Mouse (Mus musculus) retina, postnatal 7 days (tissue): ENCODE measurements around the gene Vmn1r189.
"Not testable (repeated sequence)": the region's sequence is repeated elsewhere in the genome, so short reads cannot be mapped to it uniquely, and the experiment has no call there.

Experiments
- DNase-seq: peaks from one replicate; pipeline ENCODE4 v3.0.0-alpha.2; 2012; ENCODE audit warnings: low read depth, low spot score

Vmn1r189 gene

DNA sequence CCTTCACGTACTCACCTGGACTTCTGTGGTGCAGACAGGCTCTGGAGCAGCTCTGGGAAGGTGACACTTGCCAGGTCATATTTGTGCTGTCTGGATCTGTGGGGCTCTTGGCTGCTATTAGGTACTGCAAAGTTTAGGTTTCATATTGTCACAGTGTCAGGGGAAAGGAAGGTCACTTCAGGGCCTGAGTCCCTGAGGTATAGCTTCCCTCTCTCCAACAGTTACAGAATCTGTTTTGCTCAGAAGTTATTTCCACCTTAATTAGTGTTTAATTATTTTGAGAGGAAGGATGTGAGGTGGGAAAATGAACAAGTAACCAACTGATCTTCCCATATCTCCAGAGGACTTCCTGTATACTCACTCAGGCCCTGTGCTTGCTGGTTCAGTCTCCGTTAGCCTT is at the start of gene Vmn1r189:
Gene Vmn1r189 (minus strand): TSS at position 101 of the 400 bp plus-strand sequence.
- DNase-seq, result not testable (repeated sequence)

DNA sequence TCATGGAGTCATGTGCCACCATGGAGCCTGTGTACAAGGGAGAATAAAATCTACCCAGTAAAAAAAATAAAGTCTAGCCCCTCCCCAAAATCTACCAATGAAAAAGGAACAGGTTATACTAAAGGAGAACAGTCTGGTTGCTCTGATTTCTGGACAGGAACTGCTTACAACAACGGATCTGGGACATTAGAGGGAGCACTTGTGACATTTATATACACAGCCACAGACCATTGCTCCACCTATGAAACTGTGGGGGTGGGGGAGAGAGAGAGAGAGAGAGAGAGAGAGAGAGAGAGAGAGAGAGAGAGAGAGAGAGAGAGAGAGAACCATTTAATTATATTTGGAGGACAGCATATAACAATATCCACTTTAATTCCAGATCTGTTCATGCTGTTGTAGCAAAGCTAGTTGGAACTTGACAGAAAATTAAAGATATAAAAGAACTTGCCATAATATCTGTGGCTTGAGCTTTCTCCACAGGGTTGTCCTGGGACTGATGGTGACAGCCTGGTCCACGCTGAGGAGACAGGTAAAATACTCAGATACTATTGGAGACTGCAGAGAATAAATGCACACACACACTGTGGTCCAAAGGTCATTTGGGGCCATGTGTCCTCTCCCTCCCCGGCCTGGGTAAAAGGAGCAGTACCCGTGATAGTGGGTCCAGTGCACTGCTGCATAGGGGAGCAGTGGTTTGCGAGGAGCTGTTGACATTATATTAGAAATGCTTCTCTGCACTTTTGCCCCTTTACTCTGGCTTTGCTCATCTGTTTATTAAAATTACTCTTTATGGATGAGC is 31.1 kb upstream of the Vmn1r189 start:
- not testable (repeated sequence) for DNase-seq

DNA sequence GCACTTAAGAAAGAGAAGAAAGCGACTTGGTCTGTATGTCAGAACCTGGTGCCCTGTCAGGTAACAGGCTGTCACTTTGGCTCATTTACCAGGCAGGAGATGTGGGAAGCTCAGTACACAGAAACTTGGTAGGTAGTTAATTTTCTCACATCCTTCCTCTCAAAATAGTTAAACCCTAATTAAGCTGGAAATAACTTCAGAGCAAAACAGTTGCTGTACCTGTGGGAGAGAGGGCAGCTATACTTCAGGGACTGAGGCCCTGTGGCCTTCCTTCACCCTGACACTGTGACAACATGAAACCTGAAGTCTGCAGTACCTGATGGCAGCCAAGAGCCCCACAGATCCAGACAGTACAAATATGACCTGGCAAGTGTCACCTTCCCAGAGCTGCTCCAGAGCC is 21.5 kb downstream of the Vmn1r189 start, which contains the start of gene Vmn1r188:
Gene Vmn1r188 (plus strand): TSS at position 301 of the 400 bp plus-strand sequence.
- not testable (repeated sequence) for DNase-seq

DNA sequence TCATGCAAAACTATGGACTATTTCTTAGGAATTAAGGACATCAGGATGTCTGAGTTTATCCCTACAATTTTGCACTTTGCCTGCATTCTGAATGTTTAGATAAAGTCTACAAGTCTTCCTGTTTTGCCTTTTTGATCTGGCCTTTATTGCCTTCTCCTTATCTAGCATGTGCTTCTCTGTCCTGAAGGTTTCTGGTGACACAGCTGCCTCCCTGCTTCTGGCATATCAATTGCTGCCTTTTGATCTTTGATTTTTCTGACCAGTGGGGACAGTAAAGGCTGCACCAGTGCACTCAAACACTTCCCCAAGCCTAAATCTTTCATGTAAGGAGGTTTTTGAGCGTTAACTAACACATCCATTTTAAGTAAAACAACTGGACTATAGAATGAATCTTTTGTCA is 42.2 kb downstream of the Vmn1r189 start:
- no peak for DNase-seq

DNA sequence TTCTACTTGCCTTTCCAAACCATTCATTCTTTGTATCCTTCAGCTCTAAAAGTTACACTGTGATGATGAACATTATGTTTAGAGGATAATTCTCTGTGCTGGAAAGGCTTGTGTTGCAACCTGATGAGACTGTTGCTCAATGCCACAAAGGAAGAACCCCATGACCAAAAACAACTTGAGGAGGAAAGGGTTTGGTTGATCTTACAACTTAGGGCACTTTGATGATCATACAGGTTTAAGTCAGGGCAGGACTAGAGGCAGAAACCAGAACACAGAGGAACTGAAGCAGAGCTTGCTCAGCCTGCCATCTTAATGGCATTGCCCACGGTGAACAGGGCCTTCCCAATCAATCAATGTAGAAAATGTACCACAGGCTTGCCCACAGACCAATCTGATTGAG is 44.2 kb downstream of the Vmn1r189 start:
- DNase-seq, result no peak

DNA sequence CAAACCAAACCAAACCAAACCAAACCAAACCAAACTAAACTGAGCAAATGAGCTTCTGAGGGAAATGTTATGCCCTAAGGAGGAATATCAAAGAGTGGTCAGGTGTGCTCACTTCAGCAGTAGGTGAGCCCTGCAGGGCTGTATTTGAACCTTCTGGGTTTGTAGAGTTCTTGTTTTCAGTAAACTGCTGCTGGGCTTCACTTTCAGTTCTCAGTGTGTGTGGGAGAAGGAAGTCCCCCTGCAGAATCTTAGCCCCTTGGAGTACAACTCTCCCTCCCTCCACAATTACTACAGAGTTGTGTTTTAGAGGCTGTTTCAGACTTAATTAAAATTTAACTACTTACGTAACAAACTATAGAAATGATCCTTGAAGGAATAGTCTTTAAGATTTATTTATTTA is 51.9 kb downstream of the Vmn1r189 start:
- no peak for DNase-seq

DNA sequence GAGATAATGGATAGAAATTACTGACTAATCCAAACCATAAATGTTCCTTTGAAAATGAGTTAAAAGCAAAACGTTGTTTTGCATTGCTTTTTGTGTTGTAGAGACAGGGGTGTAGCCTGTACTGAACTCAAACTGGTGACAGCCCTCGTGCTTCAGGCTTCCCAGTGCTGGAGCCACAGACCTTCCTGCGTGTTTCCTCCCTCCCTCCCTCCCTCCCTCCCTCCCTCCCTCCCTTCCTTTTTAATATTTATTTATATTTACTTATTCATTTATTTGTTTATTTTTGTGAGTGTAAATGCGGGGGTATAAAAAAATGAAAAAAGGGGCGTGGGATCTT is 54.1 kb downstream of the Vmn1r189 start:
- DNase-seq, result no peak

DNA sequence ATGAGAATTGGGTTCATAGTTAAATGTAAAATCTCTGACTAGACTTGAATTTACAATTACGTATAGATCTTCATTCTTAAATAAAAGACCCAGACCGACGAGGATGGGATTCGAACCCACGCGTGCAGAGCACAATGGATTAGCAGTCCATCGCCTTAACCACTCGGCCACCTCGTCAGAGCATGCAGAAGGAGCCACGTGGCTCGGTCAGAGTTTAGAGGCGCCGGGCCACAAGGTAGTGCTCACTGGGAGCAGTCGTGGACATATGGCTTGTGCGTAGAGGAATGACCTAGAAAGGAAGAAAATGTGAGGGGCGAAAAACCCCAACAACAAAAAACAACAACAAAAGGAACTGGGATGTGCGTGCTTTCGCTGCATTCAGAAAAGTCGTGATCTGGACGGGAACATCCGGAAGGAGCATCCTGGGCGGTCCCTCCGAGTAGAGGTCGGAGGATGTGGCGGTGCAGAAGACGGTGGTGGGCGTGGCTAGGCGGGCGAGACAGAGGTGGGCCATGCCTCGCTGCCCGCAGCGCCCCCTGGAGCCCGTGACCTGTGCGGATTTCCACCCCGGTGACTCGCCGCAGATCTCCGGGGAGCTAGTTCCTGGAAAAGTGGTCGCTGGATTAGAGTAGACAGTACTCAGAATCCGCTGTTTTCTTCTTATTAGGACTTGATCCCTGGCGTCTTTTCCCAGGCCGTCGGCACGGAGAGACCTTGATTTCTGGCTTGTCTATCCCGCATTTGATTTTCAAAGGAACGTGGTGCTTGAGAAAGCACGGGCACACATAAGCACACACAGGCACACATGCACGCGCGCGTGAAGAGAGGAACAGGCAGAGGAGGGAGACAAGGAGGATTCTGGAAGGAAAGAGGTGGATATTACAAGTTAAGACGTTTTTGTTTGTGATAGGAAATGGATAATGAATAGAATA is 54.8 kb downstream of the Vmn1r189 start:
- DNase-seq, result peak; percentile 90
